Mouse (Mus musculus): Measurements from ENCODE around the gene Fry. TPM values are rescaled to one million over a fixed set of nuclear protein-coding genes. Genes with fewer than 3 reads are reported as not detected.

Fry gene
- polyA plus RNA-seq, 1 experiment from 2014 or later: 7.1 TPM

DNA sequence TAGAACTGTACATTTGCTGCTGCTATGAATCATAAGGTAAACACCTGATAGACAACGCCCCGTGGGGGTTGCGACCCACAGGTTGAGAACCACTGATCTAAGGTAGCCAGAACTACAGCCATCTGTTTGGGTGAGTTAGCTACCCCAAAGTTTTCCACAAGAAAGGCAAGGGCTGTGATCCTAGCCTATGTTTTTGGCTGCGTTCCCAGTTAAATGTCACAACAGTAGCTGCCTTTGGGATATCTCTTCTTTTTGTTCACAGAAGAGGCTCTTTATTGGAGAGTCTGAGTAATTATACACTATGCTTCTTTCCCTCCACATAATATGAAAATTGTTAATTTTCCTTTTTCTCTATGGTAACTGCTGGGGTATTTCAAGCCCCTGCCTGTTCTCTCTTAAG is 3.7 kb upstream of the Fry start:
- H3K27me3 ChIP-seq (replicated peaks): no peaks in the 10 kb centered on the region
- peaks cover 12% of the 10 kb centered on the region; the same call in 1 of the 2 replicates for H3K4me1 ChIP-seq (replicated peaks)
- H3K4me2 ChIP-seq (replicated peaks): no peak overlapping the region
- H3K27ac ChIP-seq: no peak overlapping the region
- H3K9me3 ChIP-seq: no peaks in the 10 kb centered on the region
- H3K9ac ChIP-seq: no peak overlapping the region
- H3K36me3 ChIP-seq: no peaks in the 10 kb centered on the region
- WGBS: 70% methylated on average over 4 of the region's 4 CpGs
- H3K4me3 ChIP-seq (replicated peaks): no peak overlapping the region
- ATAC-seq: no peak

DNA sequence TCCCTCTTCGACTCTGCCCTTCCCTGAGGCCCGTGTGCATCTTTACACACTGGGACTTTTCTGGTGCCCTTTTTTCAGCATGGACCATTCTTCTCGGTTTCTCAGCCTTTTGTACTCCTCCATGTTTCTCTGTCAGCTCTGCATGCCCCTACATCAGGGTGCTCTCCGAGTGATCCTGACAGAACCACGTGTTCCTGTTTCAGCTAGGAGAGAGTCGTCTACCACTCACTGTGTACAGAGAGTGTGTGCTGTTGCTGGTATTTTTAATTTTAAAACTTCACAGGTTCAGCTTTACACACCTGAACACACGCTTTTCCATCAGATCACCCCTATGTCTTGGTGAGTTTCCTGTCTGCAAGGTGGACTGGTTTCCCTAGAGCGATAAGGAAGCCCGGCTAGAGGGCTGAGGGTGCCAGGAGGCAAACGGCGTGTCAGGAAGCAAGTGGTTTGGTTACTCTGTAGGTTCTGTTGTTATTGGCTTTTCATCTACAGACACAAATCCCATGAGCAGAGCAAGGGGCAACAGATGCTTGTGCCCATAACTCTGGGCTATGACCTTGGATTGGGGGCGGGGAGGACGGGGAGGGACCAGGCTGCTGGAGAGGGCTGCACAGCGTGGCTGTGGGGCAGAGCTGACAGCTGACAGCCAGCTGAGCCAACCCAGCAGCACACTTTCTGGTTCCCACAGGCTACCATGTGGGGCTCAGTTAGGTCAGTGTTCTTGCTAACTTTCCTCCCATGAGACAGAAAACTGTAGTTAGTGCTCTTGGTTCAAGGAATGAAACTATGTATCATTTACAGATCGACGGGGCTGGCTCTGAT is 3.0 kb upstream of the Fry start:
- H3K27ac ChIP-seq: no peak overlapping the region
- 0 out of 2 replicates have a peak overlapping the region, but pooled peaks have one; percentile 3 for H3K4me2 ChIP-seq (replicated peaks)
- no peaks in the 10 kb centered on the region for H3K9me3 ChIP-seq
- H3K4me1 ChIP-seq (replicated peaks): peaks cover 12% of the 10 kb centered on the region; the same call in 1 of the 2 replicates
- peak; percentile 5; the same call in 1 of the 2 replicates for ATAC-seq
- H3K36me3 ChIP-seq: no peaks in the 10 kb centered on the region
- 52% methylated on average over 16 of the region's 16 CpGs for WGBS
- no peak overlapping the region for H3K9ac ChIP-seq
- H3K27me3 ChIP-seq (replicated peaks): no peaks in the 10 kb centered on the region
- no peak overlapping the region for H3K4me3 ChIP-seq (replicated peaks)

DNA sequence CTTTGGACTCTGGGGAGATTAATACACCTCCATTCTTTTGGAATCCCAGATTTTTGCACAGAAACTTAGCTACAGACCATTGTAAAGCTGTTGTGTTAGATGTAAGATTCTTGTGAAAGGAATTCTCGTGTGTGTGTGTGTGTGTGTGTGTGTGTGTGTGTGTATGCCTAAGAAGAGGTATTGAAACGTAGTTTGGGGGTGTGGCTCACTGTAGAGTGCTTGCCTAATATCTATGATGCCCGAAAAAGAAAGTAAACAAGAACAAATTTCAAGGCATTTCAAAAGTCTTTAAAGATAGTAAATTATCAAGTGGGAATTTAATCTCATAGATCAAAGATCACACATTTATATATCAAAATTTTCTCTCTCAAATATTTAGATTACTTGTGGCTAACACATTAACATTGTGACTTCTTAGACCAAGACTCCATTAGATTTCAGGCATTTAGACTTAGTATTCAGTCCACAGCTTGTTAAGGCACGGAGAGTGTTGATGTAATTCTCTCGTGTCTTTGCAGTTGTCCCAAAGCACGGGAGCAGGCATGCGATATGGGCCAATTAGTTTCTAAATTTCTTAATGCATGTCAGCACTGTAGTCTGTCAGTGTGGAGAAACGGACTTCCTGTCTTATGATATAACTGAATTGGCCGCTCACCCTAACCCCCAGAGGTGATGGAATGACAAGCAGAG is 2.1 kb upstream of the Fry start:
- 0 out of 2 replicates have a peak overlapping the region, but pooled peaks have one; percentile 3 for H3K4me2 ChIP-seq (replicated peaks)
- H3K9ac ChIP-seq: no peak overlapping the region
- peaks cover 12% of the 10 kb centered on the region; the same call in 1 of the 2 replicates for H3K4me1 ChIP-seq (replicated peaks)
- no peak overlapping the region for H3K4me3 ChIP-seq (replicated peaks)
- no peaks in the 10 kb centered on the region for H3K36me3 ChIP-seq
- no peak for ATAC-seq
- H3K27ac ChIP-seq: no peak overlapping the region
- 72% methylated on average over 9 of the region's 9 CpGs for WGBS
- no peaks in the 10 kb centered on the region for H3K9me3 ChIP-seq
- H3K27me3 ChIP-seq (replicated peaks): no peaks in the 10 kb centered on the region

DNA sequence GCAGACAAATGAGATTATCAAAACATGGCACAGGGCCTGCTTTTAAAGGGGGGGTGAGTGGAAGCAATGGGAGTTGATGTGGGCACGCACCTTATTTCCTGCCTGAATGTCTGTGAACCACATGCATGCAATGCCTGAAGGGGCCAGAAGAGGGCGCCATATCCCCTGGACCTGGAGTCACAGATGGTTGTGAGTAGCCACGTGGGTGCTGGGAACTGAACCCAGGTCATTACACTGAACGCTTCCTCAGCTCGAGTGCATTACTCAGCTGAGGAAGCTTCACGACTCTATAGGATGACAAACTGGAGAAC is 1.6 kb upstream of the Fry start:
- H3K36me3 ChIP-seq: no peaks in the 10 kb centered on the region
- no peak overlapping the region for H3K9ac ChIP-seq
- no peak overlapping the region for H3K4me2 ChIP-seq (replicated peaks)
- no peak overlapping the region for H3K27ac ChIP-seq
- H3K4me3 ChIP-seq (replicated peaks): no peak overlapping the region
- no peak for ATAC-seq
- 82% methylated on average over 6 of the region's 6 CpGs for WGBS
- H3K27me3 ChIP-seq (replicated peaks): no peaks in the 10 kb centered on the region
- H3K9me3 ChIP-seq: no peaks in the 10 kb centered on the region
- peaks cover 12% of the 10 kb centered on the region; the same call in 1 of the 2 replicates for H3K4me1 ChIP-seq (replicated peaks)

DNA sequence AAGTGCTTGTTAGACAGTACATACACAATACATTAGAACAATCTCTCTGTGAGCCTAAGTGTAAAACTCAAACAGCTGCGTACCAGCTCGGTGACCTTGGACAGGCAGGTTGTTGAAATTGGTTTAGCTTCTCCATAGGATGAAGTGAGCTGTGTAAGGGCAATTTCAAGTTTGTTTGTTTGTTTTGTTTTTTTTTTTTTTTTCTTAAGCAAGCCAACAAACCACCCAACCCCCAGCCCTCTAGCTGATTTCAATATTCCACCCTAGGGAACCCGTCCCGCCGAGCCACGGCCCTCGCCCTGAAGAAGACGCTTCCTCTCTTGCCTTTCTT is 356 bp upstream of the Fry start:
- Histone ChIP-seq H3K9ac (peak overlapping the region; percentile 39; the same call in 1 of the 2 replicates), H3K9me3 (no peaks in the 10 kb centered on the region), H3K27ac (no peak overlapping the region), H3K27me3 (replicated peaks) (no peaks in the 10 kb centered on the region), H3K4me2 (replicated peaks) (peak overlapping the region; percentile 85), H3K4me1 (replicated peaks) (peaks cover 12% of the 10 kb centered on the region; the same call in 1 of the 2 replicates), H3K4me3 (replicated peaks) (peak overlapping the region; percentile 71), H3K36me3 (no peaks in the 10 kb centered on the region)
- no peak for ATAC-seq
- 18% methylated on average over 8 of the region's 8 CpGs for WGBS

DNA sequence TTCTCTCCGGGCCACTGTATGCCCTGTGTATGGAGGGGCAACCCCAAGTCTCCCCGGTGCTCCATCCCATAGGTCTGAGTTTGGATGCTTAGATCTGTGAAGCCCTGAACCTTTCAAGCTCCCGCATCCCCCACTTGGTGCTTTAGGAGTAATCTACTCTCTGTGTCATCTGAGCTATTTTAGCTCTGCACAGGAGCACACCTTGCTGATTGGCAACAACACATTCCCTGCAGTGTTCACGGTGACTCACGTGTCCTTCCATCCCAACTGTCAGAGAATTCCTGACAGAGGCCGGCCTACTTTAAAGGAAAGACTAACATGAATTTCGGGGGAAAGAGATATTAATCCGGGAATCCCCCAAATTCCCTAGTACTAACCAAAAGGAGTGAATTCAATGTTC is 2.2 kb downstream of the Fry start:
- Histone ChIP-seq H3K27me3 (replicated peaks) (no peaks in the 10 kb centered on the region), H3K9me3 (no peaks in the 10 kb centered on the region), H3K4me3 (replicated peaks) (no peak overlapping the region), H3K36me3 (no peaks in the 10 kb centered on the region), H3K4me2 (replicated peaks) (no peak overlapping the region), H3K4me1 (replicated peaks) (0 out of 2 replicates have a peak, but pooled peaks cover 8% of the 10 kb centered on the region), H3K9ac (no peak overlapping the region), H3K27ac (no peak overlapping the region)
- WGBS: 89% methylated on average over 8 of the region's 8 CpGs
- no peak for ATAC-seq

DNA sequence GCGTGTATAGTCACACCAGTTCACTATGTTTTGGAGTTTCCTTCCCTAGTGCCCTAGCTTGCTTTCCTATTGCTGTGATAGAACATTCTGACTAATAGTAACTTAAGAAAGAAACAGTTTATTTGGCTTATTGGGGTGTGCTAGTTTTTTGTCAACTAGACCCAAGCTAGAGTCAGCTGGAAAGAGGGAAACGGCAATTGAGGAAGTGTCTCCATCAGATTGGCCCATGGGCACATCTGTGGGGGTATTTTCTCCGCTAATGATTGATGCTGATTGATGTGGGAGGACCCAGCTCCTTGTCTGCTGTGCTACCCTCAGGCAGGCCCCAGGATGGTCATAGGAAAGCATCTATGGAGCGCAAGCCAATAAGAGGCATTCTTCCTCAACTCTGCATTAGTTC is 3.6 kb downstream of the Fry start:
- Histone ChIP-seq H3K9ac (no peak overlapping the region), H3K4me2 (replicated peaks) (no peak overlapping the region), H3K4me3 (replicated peaks) (no peak overlapping the region), H3K27me3 (replicated peaks) (no peaks in the 10 kb centered on the region), H3K36me3 (no peaks in the 10 kb centered on the region), H3K27ac (no peak overlapping the region), H3K9me3 (no peaks in the 10 kb centered on the region), H3K4me1 (replicated peaks) (0 out of 2 replicates have a peak, but pooled peaks cover 4% of the 10 kb centered on the region)
- ATAC-seq: no peak
- 84% methylated on average over 4 of the region's 4 CpGs for WGBS

DNA sequence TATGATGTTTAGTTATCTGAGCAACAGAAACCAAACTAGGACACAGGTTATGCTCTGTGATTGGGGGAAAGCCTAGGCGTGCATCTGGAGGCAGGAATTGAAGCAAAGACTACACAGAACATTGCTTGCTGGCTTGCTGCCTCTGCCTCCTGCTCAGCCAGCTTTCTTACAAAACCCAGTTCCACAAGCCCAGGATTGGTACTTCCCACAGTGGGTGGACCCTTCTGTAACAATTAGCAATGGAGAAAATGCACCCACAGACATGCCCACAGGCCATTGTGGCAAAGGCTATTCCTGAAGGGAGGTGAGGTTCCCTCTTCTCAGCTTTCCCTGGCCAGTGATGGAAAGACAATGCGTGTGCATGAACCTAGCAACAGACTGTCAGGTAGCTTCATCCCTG is 4.1 kb downstream of the Fry start:
- no peak overlapping the region for H3K4me3 ChIP-seq (replicated peaks)
- no peak overlapping the region for H3K4me2 ChIP-seq (replicated peaks)
- no peak for ATAC-seq
- H3K9me3 ChIP-seq: no peaks in the 10 kb centered on the region
- H3K36me3 ChIP-seq: no peaks in the 10 kb centered on the region
- H3K9ac ChIP-seq: no peak overlapping the region
- H3K27ac ChIP-seq: no peak overlapping the region
- H3K27me3 ChIP-seq (replicated peaks): no peaks in the 10 kb centered on the region
- H3K4me1 ChIP-seq (replicated peaks): 0 out of 2 replicates have a peak, but pooled peaks cover 4% of the 10 kb centered on the region
- WGBS: 76% methylated on average over 2 of the region's 2 CpGs

DNA sequence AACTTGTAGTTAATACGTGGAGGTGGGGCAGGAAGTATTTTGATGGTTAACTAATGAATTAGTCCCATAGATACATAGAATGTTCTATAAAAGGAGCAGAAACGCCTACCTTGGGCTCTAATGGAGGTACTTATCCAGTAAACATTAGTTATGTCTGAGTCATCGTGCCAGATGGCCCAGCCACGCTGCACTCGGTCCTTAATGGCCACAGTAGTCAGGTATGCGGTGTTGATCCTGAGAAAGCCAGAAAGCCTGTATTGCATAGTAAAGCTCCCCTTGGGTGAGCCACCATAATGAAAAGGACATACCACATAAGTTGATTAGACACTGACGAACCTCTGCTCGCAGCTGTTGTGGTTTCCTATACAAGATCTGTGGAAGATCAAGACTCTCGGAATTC is 7.5 kb downstream of the Fry start:
- Histone ChIP-seq H3K9ac (no peak overlapping the region), H3K4me2 (replicated peaks) (no peak overlapping the region), H3K27me3 (replicated peaks) (no peaks in the 10 kb centered on the region), H3K4me1 (replicated peaks) (no peaks in the 10 kb centered on the region), H3K4me3 (replicated peaks) (no peak overlapping the region), H3K27ac (no peak overlapping the region), H3K9me3 (no peaks in the 10 kb centered on the region), H3K36me3 (no peaks in the 10 kb centered on the region)
- ATAC-seq: no peak
- 74% methylated on average over 9 of the region's 9 CpGs for WGBS

DNA sequence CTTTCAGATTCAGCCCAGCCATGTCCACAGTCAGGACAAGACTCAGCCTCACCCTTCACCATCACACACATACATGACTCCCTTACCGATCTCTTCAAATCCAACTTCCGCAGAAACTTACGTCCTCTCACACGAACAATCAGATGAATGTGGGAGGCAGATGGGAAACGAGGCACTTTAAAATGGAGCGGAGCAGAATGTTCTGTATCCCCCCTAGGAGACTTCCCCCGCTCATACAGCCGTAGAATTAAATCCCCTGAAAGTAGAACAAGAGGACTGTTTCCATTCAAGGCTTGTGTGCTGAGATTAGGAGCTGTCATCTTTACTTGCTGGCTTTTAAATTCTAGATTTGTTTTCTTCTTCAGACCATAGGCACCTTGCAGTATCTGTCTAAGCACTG is 10.0 kb downstream of the Fry start:
- Histone ChIP-seq H3K4me1 (replicated peaks) (no peaks in the 10 kb centered on the region), H3K36me3 (no peaks in the 10 kb centered on the region), H3K27ac (no peak overlapping the region), H3K27me3 (replicated peaks) (no peaks in the 10 kb centered on the region), H3K4me2 (replicated peaks) (no peak overlapping the region), H3K9ac (no peak overlapping the region), H3K9me3 (no peaks in the 10 kb centered on the region), H3K4me3 (replicated peaks) (no peak overlapping the region)
- WGBS: 81% methylated on average over 8 of the region's 8 CpGs
- ATAC-seq: no peak

DNA sequence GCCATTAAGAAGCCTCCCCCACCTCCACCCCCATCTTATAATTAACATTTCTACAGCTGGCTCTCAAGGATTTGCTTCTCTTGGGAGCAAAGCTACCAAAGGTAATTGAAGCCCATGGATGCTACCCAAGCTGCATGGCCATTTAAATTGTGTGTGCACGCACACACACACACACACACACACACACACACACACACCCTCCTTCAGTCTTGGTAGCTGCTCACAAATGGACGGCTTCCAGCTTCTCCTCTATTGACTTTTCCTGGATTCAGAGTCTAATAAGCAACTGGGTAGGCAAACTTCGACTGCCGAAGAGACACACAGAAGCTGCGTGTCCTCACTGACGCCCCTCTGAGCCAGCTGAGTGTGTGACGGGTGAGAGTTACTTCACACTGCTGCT is 11.7 kb downstream of the Fry start:
- no peak overlapping the region for H3K4me2 ChIP-seq (replicated peaks)
- no peak overlapping the region for H3K27ac ChIP-seq
- 75% methylated on average over 7 of the region's 7 CpGs for whole genome bisulfite sequencing
- no peak overlapping the region for H3K4me3 ChIP-seq (replicated peaks)
- no peaks in the 10 kb centered on the region for H3K9me3 ChIP-seq
- no peak for ATAC-seq
- no peak overlapping the region for H3K9ac ChIP-seq
- H3K27me3 ChIP-seq (replicated peaks): no peaks in the 10 kb centered on the region
- H3K36me3 ChIP-seq: no peaks in the 10 kb centered on the region
- no peaks in the 10 kb centered on the region for H3K4me1 ChIP-seq (replicated peaks)

DNA sequence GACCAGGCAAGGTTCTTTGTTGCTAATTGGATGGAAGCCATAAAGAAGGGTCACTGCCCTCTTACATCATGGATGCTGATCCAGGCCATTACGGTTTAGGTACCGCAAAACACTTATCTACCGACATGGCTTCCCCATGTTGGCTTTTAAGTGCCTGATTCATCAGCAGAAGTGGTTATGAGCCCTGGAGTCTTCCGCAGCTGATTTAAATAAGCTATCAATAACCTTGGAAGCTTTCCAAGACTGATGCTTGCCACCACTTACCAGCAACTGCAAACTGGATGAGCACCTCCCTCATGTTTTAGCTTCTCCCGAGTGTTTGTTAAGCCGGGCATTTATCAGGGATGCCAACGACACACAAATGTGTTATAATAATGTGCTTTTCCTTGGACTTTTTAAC is 12.7 kb downstream of the Fry start:
- 69% methylated on average over 7 of the region's 7 CpGs for WGBS
- no peak overlapping the region for H3K9ac ChIP-seq

DNA sequence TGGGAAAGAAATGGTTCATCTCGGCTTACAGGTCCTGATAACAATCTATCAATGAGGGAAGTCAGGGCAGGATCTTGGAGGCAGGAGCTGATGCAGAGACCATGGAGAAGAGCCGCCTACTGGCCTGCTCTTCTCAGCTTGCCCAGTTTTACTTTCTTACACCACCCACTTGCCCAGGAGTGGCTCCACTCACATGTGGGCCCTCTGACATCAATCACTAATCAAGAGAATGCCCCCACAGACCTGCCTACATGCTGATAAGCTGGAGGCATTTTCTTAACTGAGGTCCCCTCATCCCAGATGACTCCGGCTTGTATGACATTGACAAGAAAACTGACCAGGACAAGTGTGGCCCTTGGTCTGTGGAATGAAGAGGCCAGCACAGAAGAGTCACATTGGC is 16.2 kb downstream of the Fry start:
- Histone ChIP-seq H3K4me1 (replicated peaks) (no peaks in the 10 kb centered on the region), H3K27me3 (replicated peaks) (no peaks in the 10 kb centered on the region), H3K9me3 (no peaks in the 10 kb centered on the region), H3K27ac (no peak overlapping the region), H3K4me2 (replicated peaks) (no peak overlapping the region), H3K36me3 (no peaks in the 10 kb centered on the region), H3K9ac (no peak overlapping the region), H3K4me3 (replicated peaks) (no peak overlapping the region)
- no peak for ATAC-seq
- 84% methylated on average over 3 of the region's 3 CpGs for WGBS

More for the DNA sequence above, 12.7 kb downstream of the Fry start:
- Histone ChIP-seq H3K4me2 (replicated peaks) (no peak overlapping the region), H3K4me1 (replicated peaks) (no peaks in the 10 kb centered on the region), H3K27ac (no peak overlapping the region), H3K4me3 (replicated peaks) (no peak overlapping the region), H3K36me3 (no peaks in the 10 kb centered on the region), H3K9me3 (no peaks in the 10 kb centered on the region), H3K27me3 (replicated peaks) (no peaks in the 10 kb centered on the region)
- ATAC-seq: no peak
